In genomic region chr1:187904731-187905130, GRCm38 (mm10) we compare ENCODE assay signal across 22 mouse cellular contexts.
DNase-seq lines count a peak whose midpoint lies in the region; ATAC-seq lines count a peak whose summit lies in the region.
"Had no signal": no experiment of that assay in that cellular context is flagged by ENCODE, and none has a peak within 500 bp of the region (broad histone marks: within the 10 kb centered on the region; RNA-seq: fewer than 3 reads in every experiment).

No protein-coding gene starts in this region.

- no peak for ATAC-seq in embryonic facial prominence, embryonic 14.5 days (ENCODE audit: low read depth)
- ATAC-seq in granulocyte monocyte progenitor cell, adult 5-6 weeks (replicated peaks; ENCODE audit: poor library complexity, severe bottlenecking), result peak; percentile 95
- ATAC-seq: activated CD4-positive, CD25-positive, alpha-beta regulatory T cell, adult 4 months; intestine, embryonic 15.5 days had no signal

- no peaks in the 10 kb centered on the region for H3K9me3 ChIP-seq in embryonic facial prominence, embryonic 14.5 days (ENCODE audit: control insufficient read depth, low read length)
- H3K9me3 ChIP-seq in embryonic facial prominence, embryonic 10.5 days, result no peaks in the 10 kb centered on the region
- H3K9me3 ChIP-seq in midbrain, embryonic 10.5 days (replicated peaks), result no peaks in the 10 kb centered on the region
- H3K9me3 ChIP-seq: hindbrain, embryonic 15.5 days; intestine, embryonic 15.5 days had no signal

- no peaks in the 10 kb centered on the region for H3K36me3 ChIP-seq in embryonic facial prominence, embryonic 14.5 days (ENCODE audit: control insufficient read depth, insufficient read depth, low read length)
- H3K36me3 ChIP-seq in embryonic facial prominence, embryonic 10.5 days (replicated peaks), result no peaks in the 10 kb centered on the region
- H3K36me3 ChIP-seq in midbrain, embryonic 10.5 days, result no peaks in the 10 kb centered on the region
- H3K36me3 ChIP-seq: G1E; hindbrain, embryonic 15.5 days; intestine, embryonic 15.5 days had no signal

- H3K4me3 ChIP-seq in embryonic facial prominence, embryonic 14.5 days (ENCODE audit: low read depth, low read length), result no peak overlapping the region
- no peak overlapping the region for H3K4me3 ChIP-seq in embryonic facial prominence, embryonic 10.5 days
- no peak overlapping the region for H3K4me3 ChIP-seq in midbrain, embryonic 10.5 days
- H3K4me3 ChIP-seq: erythroblast, embryonic 14.5 days; heart, adult 2 months; hindbrain, embryonic 15.5 days; intestine, embryonic 15.5 days had no signal

- no peak overlapping the region for H3K9ac ChIP-seq in embryonic facial prominence, embryonic 14.5 days (ENCODE audit: low read depth, low read length)
- H3K9ac ChIP-seq: hindbrain, embryonic 15.5 days; intestine, embryonic 15.5 days had no signal

- H3K27ac ChIP-seq in embryonic facial prominence, embryonic 14.5 days (replicated peaks; ENCODE audit: low read depth, low read length), result no peak overlapping the region
- no peak overlapping the region for H3K27ac ChIP-seq in embryonic facial prominence, embryonic 10.5 days (replicated peaks)
- H3K27ac ChIP-seq in midbrain, embryonic 10.5 days (replicated peaks), result no peak overlapping the region
- H3K27ac ChIP-seq: heart, adult 2 months; hindbrain, embryonic 15.5 days; intestine, embryonic 15.5 days had no signal

- H3K27me3 ChIP-seq in embryonic facial prominence, embryonic 14.5 days (replicated peaks; ENCODE audit: control insufficient read depth, insufficient read depth, low read length), result no peaks in the 10 kb centered on the region
- H3K27me3 ChIP-seq in embryonic facial prominence, embryonic 10.5 days (replicated peaks; ENCODE audit: low read depth, poor library complexity, severe bottlenecking), result no peaks in the 10 kb centered on the region
- H3K27me3 ChIP-seq in midbrain, embryonic 10.5 days (ENCODE audit: low read depth, poor library complexity, severe bottlenecking), result no peaks in the 10 kb centered on the region
- H3K27me3 ChIP-seq: hindbrain, embryonic 15.5 days had no signal

- H3K4me2 ChIP-seq in embryonic facial prominence, embryonic 14.5 days (ENCODE audit: low read depth, low read length), result no peak overlapping the region
- H3K4me2 ChIP-seq: hindbrain, embryonic 15.5 days; intestine, embryonic 15.5 days; liver, embryonic 11.5 days had no signal

- peak; percentile 48 for DNase-seq in embryonic facial prominence, embryonic 14.5 days (ENCODE audit: low spot score)
- DNase-seq in embryonic facial prominence, embryonic 10.5 days (ENCODE audit: low spot score), result no peak
- DNase-seq in layer of hippocampus, adult 11-12 months (ENCODE audit: low spot score), result peak; percentile 12
- no peak for DNase-seq in layer of hippocampus, postnatal 25 days (ENCODE audit: extremely low spot score in 1 of 2, low spot score in 1 of 2)
- peak; percentile 52 for DNase-seq in skeletal muscle tissue, adult 2 months (ENCODE audit: low read depth, low spot score)
- no peak for DNase-seq in urinary bladder, postnatal 4 days (ENCODE audit: low spot score in 2 of 2)
- no peak for DNase-seq in midbrain, embryonic 10.5 days (ENCODE audit: low spot score)
- DNase-seq: adrenal gland, postnatal 25 days; cerebellum, adult 2 months; heart, adult 2 months; heart, postnatal 4 days; kidney, adult 9 months; kidney, postnatal 25 days; retina, postnatal 1 day; thymus, postnatal 36 days had no signal

- peaks cover 18% of the 10 kb centered on the region for H3K4me1 ChIP-seq in embryonic facial prominence, embryonic 14.5 days (ENCODE audit: control insufficient read depth, insufficient read depth, low read length)
- peaks cover 21% of the 10 kb centered on the region for H3K4me1 ChIP-seq in embryonic facial prominence, embryonic 10.5 days
- peaks cover 15% of the 10 kb centered on the region for H3K4me1 ChIP-seq in midbrain, embryonic 10.5 days
- H3K4me1 ChIP-seq: hindbrain, embryonic 15.5 days had no signal

- 75% methylated on average over 4 of the region's 4 CpGs for WGBS in embryonic facial prominence, embryonic 14.5 days
- WGBS in embryonic facial prominence, embryonic 10.5 days, result 87% methylated on average over 4 of the region's 4 CpGs
- WGBS in midbrain, embryonic 10.5 days, result 91% methylated on average over 4 of the region's 4 CpGs

Comparison
In these comparisons a context has a peak if more than half of its experiments do, and no peak if none do; other contexts are left out.
1. DNase-seq: peak in embryonic facial prominence, embryonic 14.5 days (single experiment), layer of hippocampus, adult 11-12 months (single experiment) and skeletal muscle tissue, adult 2 months (single experiment); none in embryonic facial prominence, embryonic 10.5 days (single experiment), layer of hippocampus, postnatal 25 days (0 of 2), urinary bladder, postnatal 4 days (0 of 2) and midbrain, embryonic 10.5 days (single experiment).